Mouse (Mus musculus): ENCODE results near the gene Gm20422.

GRCm38 (mm10) chr8:69771221-69771620, 3.5 kb downstream of the Gm20422 start:
- TF ChIP-seq CTCF (IDR thresholded peaks at IDR 0.05; ENCODE audit: borderline replicate concordance, control insufficient read depth, extremely low read depth, insufficient read depth, low read length, poor library complexity), result no peak
- no peak for TF ChIP-seq POLR2A (IDR thresholded peaks at IDR 0.05; ENCODE audit: control insufficient read depth, extremely low read depth, insufficient read depth, low read length, poor library complexity)
